Mouse (Mus musculus) thymus, adult 2 months (tissue): ENCODE results near the gene Eid2. TPM values are rescaled to one million over a fixed set of nuclear protein-coding genes. Genes with fewer than 3 reads are reported as not detected.

Source experiments
- DNase-seq: peaks from one replicate; pipeline ENCODE4 v3.0.0; 2021
- H3K27ac ChIP-seq: fragments of 200-500 bp; 2 replicates; pipeline ENCODE4 v1.5.1; 2012; ENCODE audit warnings: low read length, control low read depth; ENCODE audit not compliant: control insufficient read depth, insufficient read depth
- H3K27me3 ChIP-seq: fragments of 200-500 bp; 2 replicates; pipeline ENCODE4 v1.6.1; 2012; ENCODE audit warnings: mild to moderate bottlenecking, low read length, moderate library complexity, mixed read lengths; ENCODE audit not compliant: control insufficient read depth, insufficient read depth
- H3K36me3 ChIP-seq: fragments of 200-500 bp; 2 replicates; pipeline ENCODE4 v1.6.1; 2012; ENCODE audit warnings: mild to moderate bottlenecking, low read length, moderate library complexity; ENCODE audit not compliant: control insufficient read depth, insufficient read depth
- H3K4me1 ChIP-seq: fragments of 200-500 bp; replicated peaks from 2 replicates; pipeline ENCODE4 v1.6.1; 2012; ENCODE audit warnings: low read length; ENCODE audit not compliant: control insufficient read depth, insufficient read depth
- H3K4me3 ChIP-seq: fragments of 200-500 bp; 2 replicates; pipeline ENCODE4 v1.5.1; 2012; ENCODE audit warnings: mild to moderate bottlenecking, low read length, control low read depth, moderate library complexity; ENCODE audit not compliant: control insufficient read depth, insufficient read depth
- CTCF ChIP-seq: fragments of 200-500 bp; IDR thresholded peaks from 2 replicates; pipeline ENCODE4 v1.5.1; 2012; ENCODE audit warnings: mild to moderate bottlenecking, control low read depth, low read length, moderate library complexity, borderline replicate concordance; ENCODE audit not compliant: control insufficient read depth, poor library complexity, insufficient read depth; ENCODE audit errors: extremely low read depth
- POLR2A ChIP-seq: fragments of 200-500 bp; IDR thresholded peaks from 2 replicates; pipeline ENCODE4 v1.6.1; 2012; ENCODE audit warnings: mild to moderate bottlenecking, low read length, control low read depth, moderate library complexity; ENCODE audit not compliant: control insufficient read depth, poor library complexity, insufficient read depth; ENCODE audit errors: extremely low read depth
- WGBS: fragments of 180-500 bp; shearing (Covaris S2); methylation state at CpG from one replicate; pipeline ENCODE4 v1.1.7; 2018; 5-methylcytosine and 5-hydroxymethylcytosine counted together
- polyA plus RNA-seq: library from polyadenylated mRNA; depleted of rRNA; stranded (reverse); fragments of >200 nt; gene quantifications from 2 replicates; pipeline ENCODE4 v1.2.3, GENCODE M21; 2012

Eid2 gene
- polyA plus RNA-seq, 1 experiment, result 4.6 TPM

DNA sequence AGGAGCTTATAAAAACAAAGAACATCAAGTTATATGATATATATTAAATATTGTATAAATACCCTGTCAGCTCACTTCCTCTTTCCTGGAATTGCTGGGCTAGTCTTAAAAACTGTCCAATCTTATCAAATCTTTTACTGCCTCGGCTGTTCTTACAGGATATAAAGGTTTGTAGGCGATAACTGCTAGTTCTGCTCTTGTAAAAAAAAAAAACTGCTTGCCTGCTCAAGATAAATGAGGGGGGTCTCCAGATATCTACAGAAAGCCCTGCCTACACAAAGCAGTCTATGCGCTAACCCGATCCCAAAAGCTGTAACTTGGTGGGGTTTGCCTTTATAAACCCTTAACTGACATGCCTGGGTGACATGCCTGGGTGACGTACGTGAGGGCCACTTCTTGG lies 13.1 kb upstream of the Eid2 start:
- no peaks in the 10 kb centered on the region for H3K27me3 ChIP-seq
- H3K4me1 ChIP-seq, result no peaks in the 10 kb centered on the region
- no peak overlapping the region for H3K27ac ChIP-seq
- WGBS, result 53% methylated on average over 6 of the region's 6 CpGs
- H3K36me3 ChIP-seq, result no peaks in the 10 kb centered on the region
- no peak for DNase-seq
- TF ChIP-seq CTCF (no peak), POLR2A (no peak)
- H3K4me3 ChIP-seq, result no peak overlapping the region

DNA sequence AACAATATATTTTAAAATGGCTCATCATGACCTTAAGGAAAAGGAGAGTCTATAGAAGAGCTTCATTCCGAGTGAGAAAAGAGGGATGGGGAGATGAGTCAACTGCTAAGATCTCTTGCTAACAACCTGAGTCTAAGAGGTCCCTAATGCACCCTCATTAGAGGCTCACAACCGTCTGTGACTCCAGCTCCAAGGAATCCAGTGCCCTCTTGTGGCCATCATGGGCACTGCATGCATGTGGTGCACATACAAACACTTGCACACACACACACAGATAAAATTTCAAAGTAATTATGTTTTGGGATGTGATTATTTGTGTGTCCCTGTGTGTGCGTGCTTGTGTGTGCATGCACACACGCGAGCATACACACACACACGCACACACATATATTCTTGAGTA lies 12.2 kb upstream of the Eid2 start:
- 94% methylated on average over 6 of the region's 6 CpGs for WGBS
- no peak for DNase-seq
- Histone ChIP-seq H3K27ac (no peak overlapping the region), H3K4me1 (no peaks in the 10 kb centered on the region), H3K27me3 (no peaks in the 10 kb centered on the region), H3K4me3 (no peak overlapping the region), H3K36me3 (no peaks in the 10 kb centered on the region)
- TF ChIP-seq CTCF (no peak), POLR2A (no peak)

DNA sequence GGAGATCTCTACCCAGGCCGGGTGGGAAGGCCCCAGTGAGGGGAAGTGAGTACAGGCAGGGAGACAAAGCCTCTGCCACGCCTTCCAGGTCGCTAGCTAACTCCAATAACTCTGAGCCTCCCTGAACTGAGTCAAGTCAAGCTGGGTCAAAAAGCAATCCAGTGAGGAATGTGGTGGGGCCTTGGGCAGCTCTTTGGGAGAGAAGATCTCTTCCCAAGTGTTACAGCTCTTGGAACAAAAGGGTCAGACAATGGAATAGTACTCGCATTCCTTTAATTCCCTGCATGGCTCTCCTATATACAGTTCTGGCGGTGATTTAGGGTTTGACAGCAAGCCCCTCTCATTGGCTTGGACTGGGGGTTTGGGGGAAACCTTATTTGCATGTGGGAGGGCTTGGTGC lies 4.8 kb upstream of the Eid2 start:
- no peak for DNase-seq
- no peak for TF ChIP-seq CTCF
- no peak for TF ChIP-seq POLR2A
- Histone ChIP-seq H3K27me3 (no peaks in the 10 kb centered on the region), H3K4me3 (no peak overlapping the region), H3K36me3 (no peaks in the 10 kb centered on the region), H3K4me1 (no peaks in the 10 kb centered on the region), H3K27ac (no peak overlapping the region)
- WGBS, result 60% methylated on average over 5 of the region's 5 CpGs

DNA sequence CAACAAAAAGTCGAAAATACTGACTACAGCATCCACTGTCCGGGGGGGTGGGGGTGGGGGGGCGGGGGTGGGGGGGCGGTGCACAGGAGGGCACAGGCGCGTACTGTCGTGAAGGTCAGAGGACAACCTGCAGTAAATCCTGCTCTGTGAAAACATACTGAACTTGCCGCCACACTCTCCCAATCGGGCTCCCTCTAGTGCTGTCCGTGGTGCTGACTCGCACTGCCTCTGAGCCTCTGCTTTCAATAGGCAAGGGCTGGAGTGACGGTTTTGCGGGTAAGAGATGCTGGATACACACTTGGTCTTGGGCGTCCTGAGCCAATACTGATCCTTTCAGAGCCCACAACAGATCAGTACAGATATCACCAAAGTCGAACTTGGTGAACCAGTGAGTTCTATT lies 3.9 kb upstream of the Eid2 start:
- H3K4me3 ChIP-seq, result no peak overlapping the region
- TF ChIP-seq POLR2A (no peak), CTCF (no peak)
- peaks cover 4% of the 10 kb centered on the region; the same call in 1 of the 2 replicates for H3K4me1 ChIP-seq
- peak; percentile 66 for DNase-seq
- no peaks in the 10 kb centered on the region for H3K27me3 ChIP-seq
- 4% methylated on average over 15 of the region's 15 CpGs for WGBS
- H3K36me3 ChIP-seq, result no peaks in the 10 kb centered on the region
- no peak overlapping the region for H3K27ac ChIP-seq

DNA sequence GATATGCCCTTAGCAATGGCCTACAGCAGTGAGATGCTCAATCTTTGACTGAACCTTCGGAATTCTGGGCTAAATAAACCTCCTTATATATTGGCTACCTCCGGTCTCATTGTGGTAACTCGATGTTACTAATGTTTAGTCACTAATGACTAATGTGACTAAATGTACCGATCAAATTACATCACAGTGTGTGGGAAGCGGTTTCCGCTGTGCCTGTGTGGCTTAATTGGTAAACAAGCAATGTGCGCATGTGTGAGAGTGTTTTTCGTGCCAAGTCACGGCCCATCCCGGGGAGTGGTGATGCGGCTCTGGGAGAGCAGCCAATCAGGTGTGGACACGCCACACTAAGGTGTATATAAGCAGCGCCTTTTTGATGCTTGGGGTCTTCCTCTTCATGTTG lies 2.3 kb upstream of the Eid2 start:
- WGBS, result 92% methylated on average over 13 of the region's 13 CpGs
- TF ChIP-seq POLR2A, result no peak
- TF ChIP-seq CTCF, result no peak
- no peak overlapping the region for H3K4me3 ChIP-seq
- no peaks in the 10 kb centered on the region for H3K27me3 ChIP-seq
- peaks cover 4% of the 10 kb centered on the region; the same call in 1 of the 2 replicates for H3K4me1 ChIP-seq
- no peak overlapping the region for H3K27ac ChIP-seq
- H3K36me3 ChIP-seq, result no peaks in the 10 kb centered on the region
- DNase-seq, result no peak

DNA sequence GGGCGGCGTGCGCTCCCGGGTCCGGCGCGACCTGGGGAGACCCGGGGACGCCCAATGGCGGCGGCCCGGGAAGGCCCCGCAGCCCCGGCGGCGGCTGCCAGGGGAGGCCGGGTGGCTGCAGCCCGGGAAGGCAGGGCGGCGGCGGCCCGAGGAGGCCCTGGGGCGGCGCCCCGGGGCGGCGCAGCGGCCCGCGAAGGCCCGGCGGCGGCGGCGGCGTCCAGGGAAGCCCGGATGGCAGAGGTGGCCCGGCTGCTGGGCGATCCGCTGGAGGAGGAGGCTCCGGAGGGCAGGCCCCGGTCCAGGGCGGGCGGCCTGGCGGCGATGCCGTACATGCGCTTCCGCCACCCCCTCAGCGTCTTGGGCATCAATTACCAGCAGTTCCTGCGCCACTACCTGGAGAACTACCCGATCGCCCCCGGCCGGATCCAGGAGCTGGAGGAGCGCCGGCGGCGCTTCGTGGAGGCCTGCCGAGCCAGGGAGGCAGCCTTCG lies 406 bp downstream of the Eid2 start:
- WGBS, result 5% methylated on average over 62 of the region's 62 CpGs
- H3K27me3 ChIP-seq, result no peaks in the 10 kb centered on the region
- peak overlapping the region; percentile 46 for H3K4me3 ChIP-seq
- no peak overlapping the region for H3K27ac ChIP-seq
- DNase-seq, result peak; percentile 29
- peaks cover 4% of the 10 kb centered on the region; the same call in 1 of the 2 replicates for H3K4me1 ChIP-seq
- no peaks in the 10 kb centered on the region for H3K36me3 ChIP-seq
- no peak for TF ChIP-seq CTCF
- TF ChIP-seq POLR2A, result no peak

DNA sequence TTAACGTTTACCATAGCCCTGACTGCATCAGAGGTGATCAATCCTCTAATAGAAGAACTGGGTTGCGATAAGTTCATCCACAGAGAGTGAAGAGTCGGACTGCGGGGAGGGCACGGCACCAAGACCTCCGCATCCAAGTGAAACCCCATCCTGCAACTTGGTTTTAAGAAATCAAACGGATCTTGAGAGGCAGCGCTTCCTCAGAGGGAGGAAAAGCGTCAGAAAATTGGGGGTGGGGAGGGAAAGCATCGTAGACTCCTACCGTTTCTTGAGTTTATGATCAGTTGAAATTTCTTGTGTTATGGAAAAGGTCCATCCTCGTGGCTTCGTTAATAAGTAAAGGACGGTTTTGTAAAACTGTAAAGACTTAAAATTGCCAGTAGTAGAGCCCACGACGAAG lies 895 bp downstream of the Eid2 start:
- TF ChIP-seq CTCF (no peak), POLR2A (no peak)
- no peak for DNase-seq
- Histone ChIP-seq H3K27ac (no peak overlapping the region), H3K27me3 (no peaks in the 10 kb centered on the region), H3K4me1 (peaks cover 4% of the 10 kb centered on the region; the same call in 1 of the 2 replicates), H3K4me3 (peak overlapping the region; percentile 30), H3K36me3 (no peaks in the 10 kb centered on the region)
- WGBS, result 55% methylated on average over 16 of the region's 16 CpGs
